Mouse (Mus musculus) ovary, postnatal 10 days (tissue): Measurements from ENCODE around the gene Gng8.

Experiments
- DNase-seq: peaks from one replicate; pipeline ENCODE4 v3.0.0; 2022; ENCODE audit warnings: low spot score

Gng8 gene

GRCm38 (mm10) chr7:16891641-16892351 lies at the start of gene Gng8:
Gng8 (plus strand) TSS chr7:16891786.
- DNase-seq: peak; percentile 70

GRCm38 (mm10) chr7:16842645-16843063 lies 48.9 kb upstream of the Gng8 start, which contains the start of gene Prkd2:
Prkd2 (plus strand) TSS chr7:16842902.
- DNase-seq: peak; percentile 93

DNA sequence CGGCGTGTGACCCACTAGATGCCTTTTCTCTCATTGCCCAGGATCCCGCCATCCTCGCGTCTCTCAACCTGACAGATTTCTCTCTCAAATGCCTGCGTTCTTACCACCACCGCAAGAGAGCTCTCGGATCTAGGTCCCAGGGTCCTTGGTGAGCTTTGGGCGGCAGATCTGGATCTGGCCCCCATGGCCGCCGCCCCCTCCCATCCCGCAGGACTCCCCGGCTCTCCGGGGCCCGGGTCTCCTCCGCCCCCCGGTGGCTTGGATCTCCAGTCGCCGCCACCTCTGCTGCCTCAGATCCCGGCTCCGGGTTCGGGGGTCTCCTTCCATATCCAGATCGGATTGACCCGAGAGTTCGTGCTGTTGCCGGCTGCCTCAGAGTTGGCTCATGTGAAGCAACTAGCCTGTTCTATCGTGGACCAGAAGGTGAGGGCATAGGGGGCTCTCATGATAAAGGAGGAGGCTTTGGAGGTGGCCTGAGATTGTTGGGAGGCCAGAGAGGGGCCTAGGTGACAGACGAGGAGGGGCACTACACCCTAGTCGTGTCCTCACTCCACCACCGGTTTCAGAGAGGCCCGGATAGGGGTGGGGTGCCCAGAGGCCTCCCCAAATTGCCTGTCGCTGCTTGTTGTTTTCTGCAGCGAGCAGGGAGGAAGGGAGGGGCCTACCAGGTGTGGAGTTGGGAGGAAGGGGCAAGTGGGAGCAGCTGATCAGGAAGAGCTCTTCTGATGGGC lies 48.0 kb upstream of the Gng8 start:
- DNase-seq: no peak

GRCm38 (mm10) chr7:16844696-16845071 lies 46.9 kb upstream of the Gng8 start:
- no peak for DNase-seq

GRCm38 (mm10) chr7:16845072-16845819 lies 46.3 kb upstream of the Gng8 start:
- DNase-seq: no peak

- DNase-seq: no peak
Observed at GRCm38 (mm10) chr7:16845820-16846167, 45.8 kb upstream of the Gng8 start.

DNA sequence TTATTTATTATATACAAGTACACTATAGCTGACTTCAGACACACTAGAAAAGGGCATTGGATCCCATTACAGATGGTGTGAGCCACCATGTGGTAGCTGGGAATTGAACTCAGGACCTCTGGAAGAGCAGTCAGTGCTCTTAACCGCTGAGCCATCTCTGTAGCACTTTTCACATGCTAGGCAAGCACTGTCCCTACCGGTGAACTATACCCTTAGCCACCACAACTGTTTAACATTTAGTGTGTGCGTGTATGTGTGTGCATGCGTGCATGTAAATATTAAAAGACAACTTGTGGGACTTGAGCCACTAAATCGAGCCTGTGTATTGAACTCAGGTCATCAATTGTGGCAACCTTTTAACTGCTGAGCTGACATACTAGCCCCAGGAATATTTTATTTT lies 44.8 kb upstream of the Gng8 start:
- no peak for DNase-seq

- DNase-seq: no peak
Observed at GRCm38 (mm10) chr7:16847507-16847906, 44.1 kb upstream of the Gng8 start.

DNA sequence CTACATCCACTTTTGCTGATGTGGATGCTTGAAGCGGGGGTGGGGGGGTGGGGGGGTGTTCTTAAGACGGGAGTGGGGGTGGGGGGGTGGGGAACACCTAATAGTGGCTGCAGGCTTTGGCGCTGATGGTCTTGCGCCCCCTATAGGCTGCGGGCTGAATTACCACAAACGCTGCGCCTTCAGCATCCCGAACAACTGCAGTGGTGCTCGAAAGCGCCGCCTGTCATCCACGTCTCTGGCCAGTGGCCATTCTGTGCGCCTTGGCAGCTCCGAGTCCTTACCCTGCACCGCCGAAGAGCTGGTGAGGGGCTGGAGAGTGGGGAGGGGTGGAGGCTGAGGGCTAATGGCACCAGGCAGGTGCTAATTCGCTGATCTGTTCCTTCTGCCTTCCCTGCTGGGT lies 43.0 kb upstream of the Gng8 start:
- DNase-seq: no peak

DNA sequence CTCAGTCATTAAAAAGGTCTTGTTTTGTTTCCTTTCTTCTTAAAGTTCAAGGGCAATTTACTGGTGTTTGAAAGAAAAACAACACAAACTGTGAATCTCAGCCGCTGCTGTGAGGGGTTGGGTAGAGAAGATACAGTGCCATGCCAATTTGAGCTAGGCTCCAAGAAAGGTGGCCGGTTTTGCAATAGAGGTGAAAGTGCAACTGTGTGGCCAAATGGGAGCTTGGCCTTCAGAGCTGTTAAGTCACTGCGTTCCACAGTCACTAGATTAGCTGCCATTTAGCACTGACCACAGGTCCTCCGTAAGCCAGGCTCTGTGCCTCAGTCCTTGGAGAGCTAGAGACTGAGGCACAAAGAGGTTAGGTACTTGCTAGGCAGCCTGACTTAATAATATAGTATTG lies 40.0 kb upstream of the Gng8 start:
- no peak for DNase-seq

DNA sequence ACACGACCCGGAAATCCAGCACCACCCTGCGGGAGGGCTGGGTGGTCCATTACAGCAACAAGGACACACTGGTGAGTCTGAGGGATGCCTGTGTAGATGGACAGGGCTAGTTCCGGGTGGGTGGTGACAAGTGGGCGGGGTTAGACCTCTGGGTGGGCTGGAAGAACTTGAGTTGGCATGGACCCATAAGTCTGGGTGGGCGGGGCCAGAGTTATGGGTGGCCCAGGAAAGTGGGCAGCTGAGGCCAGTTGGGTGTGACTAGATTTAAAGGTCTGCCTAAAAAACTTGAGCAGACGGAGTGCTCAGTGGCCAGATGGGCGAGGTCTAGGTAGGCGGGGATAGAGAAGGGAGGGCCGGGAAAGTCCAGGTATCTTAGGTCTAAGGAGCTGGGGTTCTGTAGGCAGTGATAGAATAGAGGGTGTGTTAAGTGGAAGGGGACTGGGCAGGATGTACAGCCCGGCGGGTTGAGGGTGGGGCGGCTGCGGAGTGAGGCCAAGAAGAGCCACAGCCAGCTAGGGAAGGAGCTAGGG lies 38.2 kb upstream of the Gng8 start:
- DNase-seq: no peak

- no peak for DNase-seq
Observed at GRCm38 (mm10) chr7:16858336-16858735, 33.2 kb upstream of the Gng8 start.

GRCm38 (mm10) chr7:16859902-16860651 lies 31.5 kb upstream of the Gng8 start:
- no peak for DNase-seq

- DNase-seq: no peak
Observed at GRCm38 (mm10) chr7:16867488-16867887, 24.1 kb upstream of the Gng8 start.

DNA sequence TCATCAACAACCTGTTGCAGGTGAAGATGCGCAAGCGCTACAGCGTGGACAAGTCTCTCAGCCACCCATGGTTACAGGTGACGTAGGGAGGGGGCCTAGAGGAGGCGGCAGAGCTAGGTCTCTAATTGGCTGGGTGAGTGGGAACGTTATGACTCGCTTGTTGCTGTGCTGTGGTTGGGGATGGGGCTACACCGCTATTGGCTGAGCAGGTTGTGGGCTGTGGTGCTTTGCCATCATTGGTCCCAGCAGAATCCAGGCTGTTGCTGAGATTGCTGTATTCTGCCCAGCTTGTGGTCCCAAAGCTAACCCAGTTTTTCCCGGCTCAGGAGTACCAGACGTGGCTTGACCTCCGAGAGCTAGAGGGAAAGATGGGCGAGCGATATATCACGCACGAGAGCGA lies 22.1 kb upstream of the Gng8 start:
- DNase-seq: no peak

- no peak for DNase-seq
Observed at GRCm38 (mm10) chr7:16871600-16871999, 20.0 kb upstream of the Gng8 start.

GRCm38 (mm10) chr7:16872478-16872877 lies 19.1 kb upstream of the Gng8 start:
- DNase-seq: no peak

DNA sequence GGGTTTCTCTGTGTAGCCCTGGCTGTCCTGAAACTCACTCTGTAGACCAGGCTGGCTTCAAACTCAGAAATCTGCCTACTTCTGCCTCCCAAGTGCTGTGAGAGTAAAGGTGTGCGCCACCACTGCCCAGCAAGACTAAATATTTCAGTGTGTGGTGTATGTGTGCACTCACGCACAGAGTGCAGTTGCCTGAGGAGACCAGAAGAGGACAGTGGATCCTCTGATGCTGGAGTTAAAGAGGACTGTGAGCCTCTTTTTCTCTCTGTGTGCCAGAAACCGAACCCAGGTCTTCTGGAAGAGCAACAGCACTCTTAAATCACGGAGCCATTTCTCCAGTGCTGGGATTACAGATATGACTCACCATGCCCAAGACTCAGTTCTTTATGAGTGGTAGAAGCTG lies 18.2 kb upstream of the Gng8 start:
- no peak for DNase-seq

GRCm38 (mm10) chr7:16874190-16874589 lies 17.4 kb upstream of the Gng8 start:
- DNase-seq: peak; percentile 62

GRCm38 (mm10) chr7:16874756-16875309 lies 16.8 kb upstream of the Gng8 start:
- peak; percentile 95 for DNase-seq

DNA sequence AGATGAGACGGTGACA lies 16.5 kb upstream of the Gng8 start, which contains the start of gene Dact3:
Gene Dact3, plus strand, starts transcription at position 8 of the 16 bp plus-strand sequence.
- no peak for DNase-seq

DNA sequence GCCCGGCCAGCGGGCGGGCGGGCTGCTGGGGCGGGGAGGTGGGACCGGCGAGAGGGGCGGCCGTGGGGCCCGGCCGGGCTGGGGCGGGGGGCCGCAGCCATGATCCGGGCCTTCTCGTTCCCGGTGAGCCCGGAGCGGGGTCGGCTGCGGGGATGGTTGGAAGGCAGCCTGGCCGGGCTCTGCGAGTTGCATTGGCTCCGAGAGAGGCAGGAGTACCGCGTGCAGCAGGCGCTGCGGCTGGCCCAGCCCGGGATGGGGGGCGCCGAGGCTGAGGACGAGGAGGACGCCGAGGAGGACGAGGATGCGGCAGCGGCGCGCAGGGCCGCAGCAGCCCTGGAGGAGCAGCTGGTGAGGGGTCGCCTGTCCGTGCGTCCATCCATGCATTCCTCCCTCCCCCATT lies 16.3 kb upstream of the Gng8 start:
- DNase-seq: no peak
